Mouse (Mus musculus): Measurements from ENCODE around the gene Gm13023. TPM values are rescaled to one million over a fixed set of nuclear protein-coding genes. Genes with fewer than 3 reads are reported as not detected.
"Not testable (repeated sequence)": the region's sequence is repeated elsewhere in the genome, so short reads cannot be mapped to it uniquely, and the experiment has no call there.

Gm13023 gene
- not detected in 2 replicates for polyA plus RNA-seq (2012; rRNA removed)

DNA sequence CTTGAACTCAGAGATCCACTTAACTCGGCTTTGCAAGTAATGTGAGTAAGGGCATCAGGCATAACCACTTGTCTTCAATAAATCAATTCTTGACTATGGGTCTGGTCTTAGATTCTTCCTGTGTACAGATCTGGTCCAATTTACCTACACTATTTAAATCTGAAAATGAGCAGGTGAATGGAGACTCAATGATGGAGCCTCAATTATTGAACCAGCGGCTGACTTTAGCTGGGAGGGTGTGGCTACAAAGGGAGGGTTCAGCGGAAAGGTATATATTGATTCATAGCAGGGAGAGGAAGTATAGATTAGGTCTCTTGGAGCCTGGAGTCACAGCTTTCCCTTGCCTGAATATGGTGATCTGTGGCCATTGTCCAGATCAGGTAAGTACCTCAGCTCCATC is at the start of gene Gm13023:
Gene Gm13023 (plus strand): TSS at position 301 of the 400 bp plus-strand sequence.
- DNase-seq (ENCODE audit: extremely low spot score in 1 of 2, low spot score in 1 of 2) = not testable (repeated sequence)

DNA sequence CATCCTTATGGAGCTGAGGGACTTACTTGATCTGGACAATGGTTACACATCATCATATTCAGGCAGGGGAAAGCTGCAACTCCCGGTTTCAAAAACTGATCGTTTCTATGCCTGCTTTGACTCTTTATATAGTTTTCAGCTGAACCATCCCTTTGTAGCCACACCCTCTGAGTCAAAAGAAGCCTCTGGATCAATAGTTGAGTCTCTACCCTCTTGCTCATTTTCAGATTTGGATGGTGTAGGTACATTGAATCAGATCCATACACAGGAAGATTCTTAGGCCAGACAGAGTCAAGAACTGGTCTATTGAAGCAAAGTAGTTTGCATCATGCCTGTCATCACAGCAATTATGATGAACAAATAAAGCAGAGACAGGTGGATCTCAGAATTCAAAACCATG is 26.8 kb downstream of the Gm13023 start, which contains the start of gene Gm13084:
Gene Gm13084 (minus strand): TSS at position 101 of the 400 bp plus-strand sequence.
- no peak for DNase-seq (ENCODE audit: extremely low spot score in 1 of 2, low spot score in 1 of 2)

Other genes starting within 250 kb of the Gm13023 start
- not detected in 2 replicates for gene BC080695, start 237.7 kb upstream of the Gm13023 start, polyA plus RNA-seq (2012; rRNA removed)
- gene Gm13057, start 237.6 kb upstream of the Gm13023 start, polyA plus RNA-seq (2012; rRNA removed) = not detected in 2 replicates
- gene Gm13083, start 174.3 kb upstream of the Gm13023 start, polyA plus RNA-seq (2012; rRNA removed) = not detected in 2 replicates
- gene Gm13088, start 132.1 kb upstream of the Gm13023 start, polyA plus RNA-seq (2012; rRNA removed) = not detected in 2 replicates
- not detected in 2 replicates for gene Gm13089, start 86.6 kb upstream of the Gm13023 start, polyA plus RNA-seq (2012; rRNA removed)
- gene Gm13078, start 69.9 kb upstream of the Gm13023 start, polyA plus RNA-seq (2012; rRNA removed) = not detected in 2 replicates
- gene Gm13084, start 26.7 kb downstream of the Gm13023 start, polyA plus RNA-seq (2012; rRNA removed) = not detected in 2 replicates
- not detected in 2 replicates for gene Gm13103, start 57.1 kb downstream of the Gm13023 start, polyA plus RNA-seq (2012; rRNA removed)
- not detected in 2 replicates for gene Pramef6, start 111.0 kb downstream of the Gm13023 start, polyA plus RNA-seq (2012; rRNA removed)
- not detected in 2 replicates for gene Pramef25, start 161.7 kb downstream of the Gm13023 start, polyA plus RNA-seq (2012; rRNA removed)
- gene Gm13101, start 177.6 kb downstream of the Gm13023 start, polyA plus RNA-seq (2012; rRNA removed) = not detected in 2 replicates
- not detected in 2 replicates for gene Pramef17, start 205.0 kb downstream of the Gm13023 start, polyA plus RNA-seq (2012; rRNA removed)

All from frontal cortex, adult 2 months (tissue).